Mouse (Mus musculus) cerebellum, postnatal 36 days (tissue): ENCODE data around the gene Tmem176a.
"Not testable (repeated sequence)": the region's sequence is repeated elsewhere in the genome, so short reads cannot be mapped to it uniquely, and the experiment has no call there.

Experiments used
- DNase-seq, 2 experiments: peaks; one replicate each; pipeline ENCODE4 v3.0.0; 2021 to 2022; ENCODE audit warnings: mixed read lengths in 2 of 2

Gene Tmem176a

GRCm38 (mm10) chr6:48840371-48840969 is at the start of gene Tmem176a:
Gene Tmem176a, plus strand, starts transcription at chr6:48840919.
- no peak for DNase-seq

- no peak for DNase-seq
Measured at GRCm38 (mm10) chr6:48801897-48802296, 38.8 kb upstream of the Tmem176a start.

GRCm38 (mm10) chr6:48803406-48804051 is 37.2 kb upstream of the Tmem176a start:
- no peak for DNase-seq

- DNase-seq = no peak
Measured at GRCm38 (mm10) chr6:48804346-48804745, 36.4 kb upstream of the Tmem176a start.

GRCm38 (mm10) chr6:48806746-48807145 is 34.0 kb upstream of the Tmem176a start:
- no peak for DNase-seq

GRCm38 (mm10) chr6:48809494-48810219 is 31.1 kb upstream of the Tmem176a start:
- no peak for DNase-seq

GRCm38 (mm10) chr6:48815013-48815412 is 25.7 kb upstream of the Tmem176a start:
- no peak for DNase-seq

GRCm38 (mm10) chr6:48817815-48818214 is 22.9 kb upstream of the Tmem176a start:
- peak; percentile 57 to 61 for DNase-seq

GRCm38 (mm10) chr6:48821991-48822785 is 18.5 kb upstream of the Tmem176a start:
- DNase-seq = not testable (repeated sequence)

GRCm38 (mm10) chr6:48825016-48825415 is 15.7 kb upstream of the Tmem176a start:
- no peak for DNase-seq

GRCm38 (mm10) chr6:48828976-48829375 is 11.7 kb upstream of the Tmem176a start:
- DNase-seq = no peak

- no peak for DNase-seq
Measured at GRCm38 (mm10) chr6:48829651-48830050, 11.1 kb upstream of the Tmem176a start.

- no peak for DNase-seq
Measured at GRCm38 (mm10) chr6:48830241-48830640, 10.5 kb upstream of the Tmem176a start.

- DNase-seq = no peak
Measured at GRCm38 (mm10) chr6:48831141-48831540, 9.6 kb upstream of the Tmem176a start.

- DNase-seq = no peak
Measured at GRCm38 (mm10) chr6:48832426-48832825, 8.3 kb upstream of the Tmem176a start.

GRCm38 (mm10) chr6:48833515-48833914 is 7.2 kb upstream of the Tmem176a start:
- no peak for DNase-seq

GRCm38 (mm10) chr6:48835241-48835640 is 5.5 kb upstream of the Tmem176a start:
- no peak for DNase-seq

- no peak for DNase-seq
Measured at GRCm38 (mm10) chr6:48836146-48836545, 4.6 kb upstream of the Tmem176a start.

- no peak for DNase-seq
Measured at GRCm38 (mm10) chr6:48837516-48837915, 3.2 kb upstream of the Tmem176a start.

- no peak for DNase-seq
Measured at GRCm38 (mm10) chr6:48838321-48839080, 2.2 kb upstream of the Tmem176a start.

GRCm38 (mm10) chr6:48840973-48841625 is 380 bp downstream of the Tmem176a start, which contains the start of gene Tmem176b:
Gene Tmem176b, minus strand, starts transcription at chr6:48841496.
- peak; percentile 41 to 49 for DNase-seq
